Mouse (Mus musculus): ENCODE results near the gene Efnb3.

- TF ChIP-seq CTCF (IDR thresholded peaks at IDR 0.05; ENCODE audit: low read depth, low read length) (no peak), GATA1 (IDR thresholded peaks at IDR 0.05; ENCODE audit: borderline replicate concordance, low read length) (no peak), TAL1 (conservative IDR thresholded peaks at IDR 0.05; ENCODE audit: low read depth, low read length) (no peak), POLR2AphosphoS5 (IDR thresholded peaks at IDR 0.05; ENCODE audit: insufficient replicate concordance, low read depth, low read length) (no peak), GATA2 (IDR thresholded peaks at IDR 0.05; ENCODE audit: borderline replicate concordance, low read depth, low read length) (no peak)
Observed at GRCm38 (mm10) chr11:69554539-69555140, 5.4 kb downstream of the Efnb3 start.
